Mouse (Mus musculus) cortical plate, adult 2 months (tissue): ENCODE data around the gene Plet1.

ENCODE experiments used
- CTCF ChIP-seq: fragments of 200-500 bp; IDR thresholded peaks from 2 replicates; pipeline ENCODE4 v1.5.1; 2011; ENCODE audit warnings: mild to moderate bottlenecking, control low read depth, low read length; ENCODE audit not compliant: insufficient read depth; ENCODE audit errors: extremely low read depth
- POLR2A ChIP-seq: fragments of 200-500 bp; IDR thresholded peaks from 2 replicates; pipeline ENCODE4 v1.6.1; 2011; ENCODE audit warnings: mild to moderate bottlenecking, low read length, control low read depth; ENCODE audit not compliant: insufficient read depth; ENCODE audit errors: extremely low read depth

DNA sequence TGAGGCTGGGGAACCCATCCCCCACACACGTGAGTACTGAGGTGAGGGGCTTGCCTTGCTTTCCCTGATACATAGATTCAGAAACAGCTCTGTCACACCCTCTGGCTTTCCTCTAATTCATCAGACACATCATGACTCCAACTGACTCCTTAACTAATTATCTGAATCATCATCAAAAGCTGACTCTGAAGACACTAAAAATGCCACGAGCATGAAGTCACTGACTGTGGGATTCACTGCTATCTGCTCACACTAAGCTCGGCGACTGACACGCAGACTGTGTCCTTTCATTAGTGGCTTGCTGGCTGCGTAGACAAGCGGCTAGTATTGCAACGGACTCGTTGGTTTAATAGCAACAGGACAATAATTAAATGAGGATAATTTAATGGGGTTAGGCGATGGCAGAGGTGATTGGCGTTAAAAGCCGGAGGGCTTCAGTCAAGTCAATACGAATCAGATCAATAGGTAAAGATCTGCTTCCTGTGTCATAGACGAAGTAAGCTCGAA lies 6.2 kb downstream of the Plet1 start:
- TF ChIP-seq POLR2A (no peak), CTCF (no peak)
